Mouse (Mus musculus) cerebellum, adult 8-10 months (tissue): ENCODE measurements at regions not wholly inside any gene's neighbourhood (a gene's known extent, or its start where the extent isn't known, plus 50 kb on each side); places are given as distances from the start of the nearest gene placed in this dataset.

ENCODE experiments used
- DNase-seq: peaks from one replicate; pipeline ENCODE4 v3.0.0; 2022

DNA sequence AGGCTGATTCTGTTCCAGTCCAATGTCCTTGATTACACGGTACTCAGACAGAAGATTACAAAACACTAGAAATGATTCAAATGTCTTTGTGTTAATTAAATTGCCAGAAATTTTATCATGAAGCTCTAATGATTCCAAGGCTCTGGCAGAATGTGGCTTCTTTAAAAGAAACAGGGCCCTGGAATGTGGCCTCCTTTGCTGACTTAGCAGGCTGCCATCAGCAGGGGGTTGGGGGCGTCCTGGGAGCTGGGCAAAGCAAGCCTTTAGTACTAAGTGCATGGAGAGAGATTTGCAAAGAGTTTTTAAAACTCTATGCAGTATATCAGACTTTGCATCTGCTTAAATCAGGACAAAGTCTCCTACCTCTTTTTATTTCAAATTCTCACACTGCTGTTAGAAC is 434.8 kb upstream of the Cited2 start:
- no peak for DNase-seq

DNA sequence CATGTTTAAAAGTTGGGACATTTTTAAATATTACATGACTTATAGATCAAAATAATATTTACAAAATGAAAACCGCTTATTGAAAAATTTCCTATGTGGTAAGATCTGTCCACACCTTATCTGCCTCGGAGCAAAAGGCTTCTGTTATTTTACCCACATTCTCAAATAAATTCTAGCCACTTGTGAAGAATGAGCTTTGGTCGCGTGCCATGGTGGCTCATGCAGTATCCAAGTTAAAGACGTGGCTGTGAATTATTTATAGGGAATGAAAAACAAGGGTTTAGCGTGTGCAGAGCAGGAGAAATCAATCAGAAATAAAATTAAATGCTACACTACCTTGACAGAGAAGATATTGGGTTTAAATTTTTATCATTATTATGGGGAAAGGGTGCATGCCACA is 430.7 kb upstream of the Cited2 start:
- DNase-seq, result no peak

DNA sequence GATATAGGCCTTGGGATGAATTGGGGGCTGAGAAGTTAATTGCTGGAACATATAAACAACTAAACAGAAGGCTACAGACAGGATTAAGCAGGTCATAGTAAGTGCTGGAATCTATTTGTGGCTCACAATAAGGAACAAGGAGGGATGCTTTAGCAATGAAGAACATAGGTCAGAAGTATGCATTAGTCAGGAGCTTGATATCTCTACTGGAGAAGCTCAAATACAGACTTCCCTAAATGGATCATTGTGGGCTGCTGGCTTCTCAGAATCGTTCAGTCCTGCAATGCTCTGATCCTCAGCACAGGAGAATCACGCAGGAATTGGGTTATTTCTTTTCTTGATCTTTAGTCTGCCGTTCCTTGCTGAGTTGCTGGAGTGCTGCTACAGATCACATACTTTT is 428.6 kb upstream of the Cited2 start:
- no peak for DNase-seq

DNA sequence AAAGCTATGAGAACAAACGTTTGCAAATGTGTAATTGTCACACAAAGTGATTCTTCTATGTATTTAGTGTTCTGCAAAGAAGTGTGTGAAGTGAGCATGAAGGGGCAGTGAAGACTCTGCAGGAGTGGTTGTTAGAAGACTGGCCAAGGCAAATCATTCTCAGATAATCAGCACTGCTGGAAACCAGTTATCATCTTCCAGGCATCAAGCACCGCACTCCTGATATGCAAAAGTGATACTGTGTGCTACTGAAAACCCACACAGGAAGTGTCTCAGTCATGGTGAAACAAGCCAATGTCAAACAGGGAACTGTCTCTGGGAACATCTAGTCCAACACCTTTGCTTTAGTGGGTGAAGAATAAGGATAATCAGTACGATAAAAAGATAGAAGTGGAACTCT is 427.9 kb upstream of the Cited2 start:
- DNase-seq, result no peak

DNA sequence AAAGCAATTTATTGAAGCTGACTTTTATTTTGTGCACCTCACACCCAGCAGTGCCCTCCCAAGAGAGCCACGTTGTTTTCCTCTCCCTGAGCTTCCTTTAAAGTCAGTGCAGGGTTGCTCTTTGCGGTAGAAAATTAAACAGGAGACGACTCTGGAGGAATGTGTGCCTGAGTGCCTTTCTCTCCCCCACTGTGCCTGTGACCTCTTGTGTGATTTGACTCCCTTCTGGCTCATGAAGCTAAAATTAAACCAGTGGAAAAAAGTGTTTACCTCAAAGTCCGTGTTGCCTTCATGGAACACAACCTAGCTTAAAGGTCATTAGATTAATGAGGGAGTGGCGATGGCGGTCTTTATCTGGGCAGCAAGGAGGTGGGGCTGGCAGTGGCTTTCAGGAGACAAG is 423.4 kb upstream of the Cited2 start:
- no peak for DNase-seq

DNA sequence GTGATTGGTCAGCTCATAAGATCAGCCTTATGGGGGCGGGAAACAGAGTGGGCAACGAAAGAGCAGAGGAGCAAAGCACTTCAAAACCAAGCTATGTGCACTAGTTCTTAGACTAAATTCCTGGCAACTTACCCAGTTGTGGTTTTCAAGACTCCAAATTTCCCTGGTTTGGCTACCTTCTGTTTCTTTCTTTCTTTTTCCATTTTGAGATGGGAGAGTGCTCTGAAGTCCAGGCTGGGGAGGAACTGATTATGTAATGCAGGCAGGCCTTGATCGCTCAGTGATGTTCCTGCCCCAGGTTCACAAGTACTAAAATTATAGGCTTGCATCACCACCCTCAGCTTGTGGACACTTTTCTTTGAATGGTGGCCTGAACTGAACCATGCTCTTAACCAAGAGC is 396.3 kb upstream of the Cited2 start:
- no peak for DNase-seq

DNA sequence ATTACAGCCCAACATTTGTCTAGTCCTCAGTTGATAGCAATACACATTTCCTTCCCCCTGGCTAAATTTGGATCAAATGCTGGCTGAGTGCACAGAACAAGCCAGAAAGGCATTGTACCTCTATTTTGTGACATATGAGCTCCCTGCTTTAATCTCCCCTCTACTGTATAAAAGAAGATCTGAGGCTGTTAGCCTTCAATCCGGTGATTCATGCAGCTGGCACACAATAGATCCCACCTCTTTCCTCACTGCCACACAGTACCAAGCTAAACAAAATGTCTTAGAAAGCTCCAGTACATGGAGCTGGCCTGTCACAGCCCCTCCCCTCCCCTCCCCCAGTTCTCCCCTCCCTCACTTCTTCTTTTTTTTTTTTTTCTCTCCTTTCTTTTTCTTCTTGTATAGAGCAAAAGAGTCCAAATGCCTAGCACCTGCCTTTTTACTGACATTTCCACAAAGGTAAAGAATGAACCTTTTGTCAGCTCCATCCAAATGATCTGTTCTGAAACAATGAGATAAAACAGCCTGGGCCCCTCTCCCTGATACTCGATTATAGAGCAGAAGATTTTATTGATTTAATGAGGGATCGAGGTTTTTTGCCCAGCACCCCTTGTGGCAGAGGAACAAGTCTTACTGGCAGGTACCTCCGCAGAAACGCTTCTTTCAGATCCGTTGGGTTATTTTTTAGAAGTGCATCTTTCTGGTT is 392.0 kb upstream of the Cited2 start:
- DNase-seq, result peak; percentile 25

DNA sequence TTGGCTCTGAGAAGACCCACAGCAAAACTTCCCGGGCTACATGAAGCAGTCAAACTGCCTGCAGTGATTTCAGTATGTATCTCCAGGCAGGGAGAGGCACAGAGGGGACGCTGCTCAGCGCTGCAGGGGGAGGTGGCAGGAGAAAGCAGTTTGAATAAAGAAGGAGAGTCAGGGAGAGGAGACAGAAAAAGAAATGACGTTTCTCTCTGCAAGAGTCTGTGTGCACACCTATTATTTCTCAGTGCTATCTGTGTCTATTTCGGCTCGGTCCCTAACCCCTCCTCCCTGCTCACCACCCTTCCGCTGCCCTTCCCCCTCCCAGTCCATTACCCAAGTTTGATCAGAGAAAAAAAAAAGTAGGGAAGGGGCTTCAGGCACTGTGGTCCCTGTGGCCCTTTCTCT is 391.4 kb upstream of the Cited2 start:
- DNase-seq, result peak; percentile 42

DNA sequence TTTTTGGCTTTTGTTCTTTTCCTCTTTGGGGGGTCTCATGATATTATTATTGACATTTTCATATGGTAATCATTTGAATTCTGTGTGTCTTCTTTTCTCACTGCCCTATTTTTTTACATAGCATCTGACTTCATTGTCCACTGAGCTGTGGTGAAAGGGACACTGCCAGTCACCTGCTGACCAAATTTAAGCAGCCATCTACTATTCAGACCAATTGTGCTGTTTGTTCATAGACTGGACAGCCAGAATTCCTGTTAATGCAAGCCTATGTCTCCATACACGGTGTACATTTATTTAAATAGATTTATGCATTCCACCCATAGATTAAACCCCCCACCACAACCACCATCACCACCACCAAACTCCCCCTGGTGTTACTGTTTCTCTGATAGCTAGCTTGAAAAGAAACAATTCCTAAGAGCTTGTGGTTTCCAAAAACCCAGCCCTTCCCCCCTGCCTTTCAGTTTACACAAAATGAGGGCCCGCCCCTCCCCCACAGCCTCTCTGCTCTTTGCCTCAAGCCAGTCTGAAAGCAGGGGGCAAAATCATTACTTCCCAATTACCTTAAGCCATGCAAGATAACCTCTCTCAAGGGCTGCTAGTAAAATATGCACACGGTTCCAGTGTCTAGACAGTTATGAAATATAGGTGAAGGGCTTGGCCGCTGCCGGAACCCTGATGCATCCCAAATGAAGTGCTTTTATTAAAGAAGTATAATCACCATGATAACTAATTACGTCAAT is 390.8 kb upstream of the Cited2 start:
- DNase-seq, result peak; percentile 24

DNA sequence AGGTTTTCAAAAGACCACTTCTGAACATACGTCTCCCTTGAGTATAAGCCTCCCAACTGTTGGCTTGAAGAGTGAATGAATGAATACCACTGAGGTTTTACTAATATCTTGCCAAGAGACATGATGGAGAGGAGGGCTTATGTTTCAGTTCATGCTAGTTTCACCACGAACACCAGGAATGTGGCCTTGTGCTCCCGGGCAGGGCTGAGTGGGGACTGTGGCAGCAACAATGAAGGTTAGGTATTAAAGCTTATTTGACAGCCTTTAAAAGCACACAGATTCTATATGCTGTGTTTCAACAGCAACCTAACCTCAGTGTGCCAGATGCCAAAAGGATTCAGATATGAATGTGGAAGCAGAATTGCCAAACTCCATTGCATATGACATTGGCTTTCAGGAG is 390.0 kb upstream of the Cited2 start:
- DNase-seq, result no peak

DNA sequence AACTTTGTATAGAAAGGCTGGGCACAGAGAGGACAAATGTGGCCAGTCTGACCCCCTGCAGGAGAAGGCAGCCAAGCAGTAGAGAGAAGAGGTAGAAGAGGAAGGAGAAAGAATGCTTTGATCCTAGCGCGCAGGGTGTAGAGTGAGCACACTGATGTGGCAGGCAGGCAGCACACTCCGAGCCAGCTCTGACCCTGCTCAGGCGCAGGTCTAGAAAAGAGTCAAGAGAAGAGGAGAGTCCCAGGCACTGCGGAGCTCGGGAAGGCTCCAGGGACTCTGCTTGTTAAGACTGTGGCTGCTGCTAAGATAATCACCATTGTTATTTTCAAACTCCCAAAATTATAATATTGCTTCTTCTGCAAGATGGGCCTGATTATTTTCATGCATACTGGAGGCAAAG is 389.3 kb upstream of the Cited2 start:
- DNase-seq, result no peak

DNA sequence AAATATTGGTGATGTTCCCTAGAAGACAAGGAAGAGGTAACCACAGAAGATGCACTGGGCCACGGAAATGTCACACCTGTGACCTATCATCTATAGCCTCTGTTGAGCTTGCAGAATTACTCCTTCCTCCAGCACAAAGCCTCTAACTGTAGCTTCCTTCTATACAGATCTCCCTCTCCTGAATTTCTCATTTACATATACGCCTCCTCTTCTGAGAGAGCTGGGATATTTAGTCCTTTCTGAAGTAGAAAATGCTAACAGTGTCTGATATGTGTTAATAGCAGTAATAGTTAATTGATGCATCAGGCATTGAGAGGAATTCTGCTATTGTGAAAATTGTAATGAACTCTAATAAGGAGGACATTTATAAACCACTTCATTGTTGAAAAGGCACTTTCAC is 385.8 kb upstream of the Cited2 start:
- no peak for DNase-seq

DNA sequence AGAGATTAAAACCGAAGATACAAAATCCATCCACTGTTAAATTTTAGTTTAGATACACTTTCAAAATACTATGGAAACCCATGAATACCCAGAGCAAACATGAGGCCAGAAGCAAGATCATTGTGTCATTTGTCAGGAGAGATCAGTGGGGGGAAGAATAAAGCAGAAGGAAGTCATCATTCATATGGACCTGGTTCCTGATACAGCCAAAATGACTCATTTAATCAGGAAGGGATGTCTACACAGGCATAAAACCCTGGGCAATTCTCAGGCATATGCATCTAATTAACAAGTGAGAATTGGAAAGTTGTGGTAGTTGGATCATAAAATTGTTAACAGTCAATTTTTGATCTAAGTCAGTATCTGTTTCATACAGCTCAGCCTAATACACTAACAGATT is 379.2 kb upstream of the Cited2 start:
- no peak for DNase-seq

DNA sequence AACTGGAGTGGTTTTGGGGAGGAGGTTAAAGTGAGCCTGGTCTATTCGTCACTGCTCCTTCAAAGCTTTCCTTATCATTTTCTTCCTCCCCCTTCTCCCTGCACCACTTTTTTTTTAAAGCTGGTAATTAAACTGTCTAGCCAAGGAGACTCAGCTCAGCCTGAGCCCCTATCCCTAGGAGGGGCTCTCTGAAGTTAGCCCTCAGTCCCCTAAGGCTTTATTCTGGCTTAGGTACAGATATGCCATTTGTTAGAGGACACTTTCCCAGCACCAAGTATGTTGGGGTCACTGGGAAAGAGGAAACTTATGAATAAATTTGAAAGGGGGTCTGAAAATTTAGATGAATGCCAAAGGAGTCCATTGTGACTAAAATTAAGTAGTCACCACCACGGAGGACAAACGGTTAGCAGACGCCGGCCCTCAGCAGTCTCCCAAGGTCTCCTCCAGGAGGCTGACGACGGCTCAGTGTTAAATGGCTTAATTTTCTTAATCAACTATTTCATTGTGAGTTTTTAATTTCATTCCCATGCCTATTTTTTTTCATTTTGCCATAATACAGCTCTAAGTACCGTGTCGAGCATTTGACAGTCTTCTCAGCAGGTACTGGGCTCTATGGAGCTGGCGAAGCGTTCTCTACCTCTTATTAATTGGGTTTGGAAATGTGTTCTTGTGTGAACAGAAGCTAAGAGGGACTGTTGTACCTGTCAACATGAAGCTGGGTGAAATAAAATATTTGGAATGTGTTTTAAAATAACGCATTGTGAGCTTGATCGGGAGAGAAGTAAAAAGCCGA is 370.6 kb upstream of the Cited2 start:
- no peak for DNase-seq

DNA sequence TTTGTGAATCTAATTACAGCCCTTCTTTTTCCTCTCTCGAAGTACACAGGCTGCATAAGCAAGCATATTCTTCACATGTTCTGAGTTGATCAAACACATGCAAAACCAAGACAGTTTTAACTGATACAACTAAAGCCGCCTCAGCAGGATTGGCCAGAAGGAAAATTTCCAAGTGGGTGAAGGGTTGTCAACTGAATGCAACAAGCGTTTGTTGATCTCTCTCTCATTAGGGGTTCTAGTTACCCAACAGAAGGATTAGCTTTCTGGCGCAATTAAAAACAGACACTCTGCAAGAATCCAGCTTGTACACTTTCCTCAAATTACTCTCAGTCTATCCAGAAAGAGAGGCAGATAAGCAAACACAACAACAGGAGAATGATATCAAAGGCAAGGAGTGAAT is 367.5 kb upstream of the Cited2 start:
- no peak for DNase-seq

DNA sequence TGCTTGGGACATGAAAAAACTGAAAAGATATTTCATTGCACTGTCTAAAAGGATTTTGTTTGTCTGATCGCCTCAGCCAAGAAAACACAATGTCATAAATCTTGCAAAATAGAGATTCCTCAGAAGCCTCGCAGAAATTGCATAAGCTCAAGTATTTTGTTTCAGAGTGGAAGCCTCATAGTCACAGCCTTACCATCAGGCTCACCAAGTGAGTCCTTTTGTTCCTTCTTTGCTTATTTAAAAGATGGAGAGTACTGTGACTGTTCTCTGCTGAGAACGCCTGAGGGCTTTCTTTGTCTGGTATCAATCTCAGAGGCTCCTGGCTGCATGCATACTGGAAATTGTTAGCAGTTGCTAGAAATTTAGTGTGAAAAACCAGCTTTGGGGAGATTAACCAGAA is 367.0 kb upstream of the Cited2 start:
- no peak for DNase-seq

DNA sequence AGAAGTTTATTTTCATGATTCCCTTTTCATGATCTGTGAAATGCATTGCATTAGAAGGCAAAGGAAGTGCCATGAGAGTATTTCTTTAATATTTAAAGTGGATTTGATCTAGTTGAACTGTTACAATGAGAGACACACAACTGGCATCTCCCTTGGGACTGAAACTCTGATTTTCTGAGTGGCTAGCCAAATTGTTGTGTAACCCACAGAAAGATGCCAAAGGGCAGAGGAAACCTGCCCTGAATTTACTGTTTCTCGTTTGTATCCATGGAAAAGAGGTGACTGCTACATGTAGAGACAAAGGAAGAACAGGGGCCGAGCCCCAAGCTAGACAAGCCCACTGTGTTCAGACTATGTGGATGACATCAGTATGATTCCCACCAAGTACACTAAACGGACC is 360.4 kb upstream of the Cited2 start:
- no peak for DNase-seq

DNA sequence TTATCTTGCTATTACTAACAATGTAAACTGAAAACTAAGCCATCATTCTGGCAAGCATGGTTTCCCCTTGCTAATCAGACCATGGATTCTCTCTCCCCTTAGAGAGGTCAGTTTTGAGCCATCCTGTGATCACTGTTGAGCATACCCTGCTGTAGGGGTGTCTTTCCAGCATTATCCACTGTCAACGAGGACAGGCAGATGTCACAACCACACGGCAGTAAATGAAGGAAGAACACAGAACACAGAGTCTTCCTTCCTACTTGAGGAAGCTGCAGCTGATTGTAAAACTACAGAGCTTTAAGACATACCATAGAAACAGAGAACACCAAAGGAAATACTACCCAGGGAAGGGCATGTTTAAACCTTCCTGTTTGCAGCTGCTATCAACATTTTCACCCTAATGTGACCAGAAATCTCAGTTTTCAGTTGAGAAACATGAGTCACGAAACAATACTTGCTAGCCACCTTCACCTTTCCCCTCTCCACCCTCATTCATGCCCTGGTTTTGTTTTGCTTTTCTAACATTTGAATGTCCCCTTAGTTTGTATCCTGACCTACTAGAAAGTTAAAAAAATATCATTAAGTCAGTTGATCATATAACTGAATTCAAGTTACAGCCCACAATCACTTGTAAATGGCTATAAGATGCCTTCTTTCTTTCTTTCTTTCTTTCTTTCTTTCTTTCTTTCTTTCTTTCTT is 356.8 kb upstream of the Cited2 start:
- DNase-seq, result no peak

DNA sequence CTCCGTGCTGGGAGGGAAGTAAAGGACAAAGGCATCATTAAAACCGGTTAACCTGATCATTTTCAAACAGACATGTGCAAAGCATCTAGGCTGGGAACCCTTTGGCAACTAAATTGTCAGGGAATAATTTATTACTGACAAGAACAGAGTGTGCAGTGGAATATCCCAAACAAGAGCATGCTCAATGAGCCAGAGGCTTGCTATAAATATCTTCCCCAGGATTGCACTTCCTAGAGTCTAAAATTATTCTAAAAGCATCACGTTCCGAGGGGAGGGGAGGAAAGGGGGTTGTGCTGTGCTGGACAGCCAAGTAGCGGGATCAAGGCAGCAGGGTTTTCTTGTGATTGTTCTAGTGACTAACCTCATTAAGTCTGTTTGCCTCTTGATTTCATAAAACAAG is 356.0 kb upstream of the Cited2 start:
- peak; percentile 18 for DNase-seq

DNA sequence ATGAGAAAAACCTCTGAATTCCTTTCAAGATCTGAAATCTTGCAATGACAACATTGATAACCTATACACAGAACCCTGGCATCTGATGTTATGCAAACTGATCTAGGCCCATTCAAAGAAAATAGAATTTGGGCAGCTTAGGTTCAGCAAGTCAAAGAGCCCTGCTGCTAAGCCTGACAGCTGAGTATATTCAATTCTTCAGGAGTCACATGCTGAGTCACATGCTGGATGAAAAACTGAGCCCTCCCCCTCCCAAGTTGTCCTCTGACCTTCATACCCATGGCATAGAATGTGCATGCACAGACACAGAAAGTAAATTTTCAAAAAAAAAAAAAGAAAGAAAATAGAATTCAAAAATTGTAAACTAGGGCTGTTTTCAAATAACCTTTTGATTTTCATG is 355.6 kb upstream of the Cited2 start:
- no peak for DNase-seq

DNA sequence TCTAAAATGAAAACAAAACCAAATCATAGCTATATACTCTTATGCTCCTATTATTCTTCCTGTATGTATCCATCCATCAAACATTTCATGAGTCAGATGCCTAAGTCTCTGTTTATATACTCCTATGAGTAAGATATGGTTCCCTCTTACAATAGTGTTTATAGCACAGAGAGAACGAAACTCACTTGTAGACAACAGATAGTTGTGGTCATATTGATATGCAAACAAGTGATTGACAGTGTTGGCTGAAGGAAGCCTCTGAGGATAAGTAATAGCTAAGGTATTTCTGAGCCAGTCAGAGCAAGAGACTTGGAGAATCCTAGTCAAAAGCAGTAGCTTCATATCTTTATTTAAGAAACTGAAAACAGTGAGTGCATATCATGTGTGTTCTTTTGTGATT is 354.4 kb upstream of the Cited2 start:
- no peak for DNase-seq

DNA sequence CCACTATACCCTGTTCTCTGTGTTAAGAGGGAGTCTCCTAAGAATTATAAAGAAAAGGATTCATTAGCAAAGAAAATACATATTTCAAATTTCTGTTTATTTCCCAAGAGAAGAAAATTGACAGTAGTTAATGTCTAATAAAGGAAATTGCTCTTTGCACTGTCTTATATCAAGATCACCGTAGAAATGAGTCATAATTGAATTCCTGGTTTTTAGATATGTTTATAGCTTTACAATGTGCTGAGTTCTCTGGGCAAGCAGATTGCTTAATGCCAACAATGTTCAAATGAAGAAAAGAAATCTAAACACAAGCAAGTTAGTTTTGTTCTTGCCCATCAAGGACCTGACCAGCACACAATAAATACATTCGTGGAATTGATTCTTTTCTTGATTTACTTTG is 350.1 kb upstream of the Cited2 start:
- DNase-seq, result no peak

DNA sequence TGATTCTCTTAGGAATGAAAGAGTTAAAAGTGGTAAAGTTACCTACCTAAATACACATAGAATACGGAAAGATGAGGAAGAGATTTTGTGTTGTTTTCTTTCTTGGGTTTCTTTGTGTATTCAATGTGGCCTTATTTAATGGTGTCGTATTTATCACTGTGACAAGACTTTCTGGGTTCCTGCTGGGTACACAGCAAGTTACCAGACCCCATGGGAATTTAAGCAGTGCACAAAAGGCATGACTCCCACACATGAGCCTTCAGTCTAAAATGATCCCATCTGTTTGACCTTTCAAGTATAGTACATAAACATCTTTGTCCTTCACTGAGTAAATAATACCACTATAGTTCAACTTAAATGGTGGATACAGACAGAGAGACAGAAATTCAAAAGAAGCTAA is 349.0 kb upstream of the Cited2 start:
- DNase-seq, result no peak

DNA sequence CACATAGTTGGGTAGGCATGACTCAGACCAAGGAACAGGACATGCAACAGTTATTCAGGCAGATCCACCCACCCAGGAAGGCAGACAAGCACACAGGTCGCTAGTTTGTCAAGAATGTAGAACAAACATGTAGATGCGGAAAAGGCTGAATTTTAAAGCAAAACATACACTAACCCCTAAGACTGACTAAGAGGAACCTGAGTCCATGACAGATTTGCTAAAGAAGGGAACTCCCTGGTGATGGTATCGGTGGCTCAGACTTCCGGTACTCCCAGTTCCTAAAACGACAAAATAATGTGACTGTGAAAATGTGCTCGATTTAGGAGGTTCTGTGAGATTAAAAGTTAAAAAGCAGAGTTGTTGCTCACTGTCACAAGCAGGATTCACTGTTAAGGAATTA is 340.0 kb upstream of the Cited2 start:
- DNase-seq, result no peak
